Mouse (Mus musculus) myocyte (in vitro differentiated cells): ENCODE data around the gene Chm.

ENCODE experiments used
- E2F4 ChIP-seq: IDR thresholded peaks from one replicate; pipeline ENCODE4 v1.6.1; 2011; ENCODE audit warnings: mild to moderate bottlenecking, control low read depth, moderate library complexity; ENCODE audit not compliant: insufficient read depth
- MYOG ChIP-seq, 3 experiments: IDR thresholded peaks; one replicate each; pipeline ENCODE4 v1.6.1; 2011; ENCODE audit warnings: control low read depth in 2 of 3, low read depth in 2 of 3, mild to moderate bottlenecking in 2 of 3; ENCODE audit not compliant: insufficient read length in 2 of 3, control insufficient read depth in 1 of 3, insufficient read depth in 1 of 3
- POLR2A ChIP-seq: IDR thresholded peaks from one replicate; pipeline ENCODE4 v1.6.1; 2011; ENCODE audit warnings: low read depth, mild to moderate bottlenecking, control low read depth, moderate library complexity; ENCODE audit not compliant: insufficient read length
- POLR2AphosphoS2 ChIP-seq: IDR thresholded peaks from one replicate; pipeline ENCODE4 v1.6.1; 2011; ENCODE audit warnings: low read depth, control low read depth; ENCODE audit not compliant: insufficient read length
- TCF12 ChIP-seq: IDR thresholded peaks from one replicate; pipeline ENCODE4 v1.6.1; 2011; ENCODE audit warnings: mild to moderate bottlenecking, control low read depth; ENCODE audit not compliant: poor library complexity, insufficient read depth, severe bottlenecking
- TCF3 ChIP-seq: IDR thresholded peaks from one replicate; pipeline ENCODE4 v1.6.1; 2011; ENCODE audit warnings: low read depth, control low read depth; ENCODE audit not compliant: insufficient read length

- no peak for TF ChIP-seq POLR2A
- no peak for TF ChIP-seq E2F4
- TF ChIP-seq POLR2AphosphoS2 = no peak
- TF ChIP-seq TCF12 = no peak
- no peak for TF ChIP-seq TCF3
- no peak for TF ChIP-seq MYOG (IDR thresholded peaks at IDR 0.05; ENCODE audit: control insufficient read depth in 1 of 3, insufficient read depth in 1 of 3, insufficient read length in 2 of 3, low read depth in 2 of 3)
Observed at GRCm38 (mm10) chrX:113076053-113076452, 109.3 kb downstream of the Chm start.
